Mouse (Mus musculus) heart, adult 11 months (tissue): ENCODE data around the gene Bricd5.
A peak's percentile ranks its signal among the peaks of the same experiment; 100 is the strongest.

Experiments
- DNase-seq: peaks from one replicate; pipeline ENCODE4 v3.0.0; 2022

The Bricd5 gene

DNA sequence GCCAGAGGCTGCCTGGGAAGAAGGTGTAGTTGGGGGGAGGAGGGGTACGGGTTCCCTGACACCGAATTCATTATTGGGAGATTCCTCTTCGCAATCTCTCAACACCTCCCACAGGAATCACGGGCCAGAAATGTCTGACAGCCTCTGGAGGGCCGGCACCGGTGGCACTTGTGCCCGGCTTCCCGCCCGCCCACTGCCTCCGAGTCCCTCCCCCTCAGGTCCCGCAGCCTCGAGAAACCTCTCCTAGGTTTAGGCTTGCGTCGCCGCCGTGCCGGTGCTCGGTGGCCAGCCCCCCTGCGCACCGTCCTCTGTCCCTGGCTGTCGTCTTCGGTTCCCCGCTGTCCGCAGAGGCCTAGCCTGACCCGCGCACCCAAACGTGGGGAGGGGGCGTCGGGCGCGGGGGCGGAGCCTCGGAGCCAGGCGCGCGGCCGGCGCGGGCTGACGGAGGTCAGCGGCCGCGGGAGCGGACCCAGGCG is 14.5 kb downstream of the Bricd5 start, which contains the start of gene Caskin1:
Gene Caskin1, plus strand, starts transcription at position 416 of the 476 bp plus-strand sequence.
- DNase-seq: no peak

DNA sequence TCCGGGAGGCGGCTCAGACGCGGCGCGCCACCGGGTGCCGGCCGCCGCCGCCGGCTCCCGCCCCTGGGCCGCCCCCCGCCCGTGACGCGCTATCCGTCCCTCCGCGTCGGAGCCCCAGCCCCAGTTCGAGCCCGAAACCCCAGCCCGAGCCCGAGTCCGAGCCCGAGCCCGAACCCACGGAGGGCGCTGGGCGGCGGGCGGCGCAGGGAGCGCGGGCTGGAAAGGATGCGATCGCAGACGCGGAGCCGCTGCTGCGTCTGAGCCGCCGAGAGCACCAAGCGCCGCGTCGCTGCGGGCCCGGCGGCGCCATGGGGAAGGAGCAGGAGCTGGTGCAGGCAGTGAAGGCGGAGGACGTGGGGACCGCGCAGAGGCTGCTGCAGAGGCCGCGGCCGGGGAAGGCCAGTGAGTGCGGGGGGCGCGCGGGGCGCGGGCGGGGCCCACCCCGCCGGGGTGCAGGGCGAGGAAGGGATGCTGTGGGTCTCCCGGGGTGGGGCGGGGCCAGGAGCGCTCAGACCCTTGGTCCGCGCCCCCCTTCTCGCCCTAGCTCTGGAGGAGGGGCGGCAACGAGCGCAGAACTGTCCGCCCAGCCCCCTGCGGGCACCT is 15.1 kb downstream of the Bricd5 start:
- peak; percentile 91 for DNase-seq

DNA sequence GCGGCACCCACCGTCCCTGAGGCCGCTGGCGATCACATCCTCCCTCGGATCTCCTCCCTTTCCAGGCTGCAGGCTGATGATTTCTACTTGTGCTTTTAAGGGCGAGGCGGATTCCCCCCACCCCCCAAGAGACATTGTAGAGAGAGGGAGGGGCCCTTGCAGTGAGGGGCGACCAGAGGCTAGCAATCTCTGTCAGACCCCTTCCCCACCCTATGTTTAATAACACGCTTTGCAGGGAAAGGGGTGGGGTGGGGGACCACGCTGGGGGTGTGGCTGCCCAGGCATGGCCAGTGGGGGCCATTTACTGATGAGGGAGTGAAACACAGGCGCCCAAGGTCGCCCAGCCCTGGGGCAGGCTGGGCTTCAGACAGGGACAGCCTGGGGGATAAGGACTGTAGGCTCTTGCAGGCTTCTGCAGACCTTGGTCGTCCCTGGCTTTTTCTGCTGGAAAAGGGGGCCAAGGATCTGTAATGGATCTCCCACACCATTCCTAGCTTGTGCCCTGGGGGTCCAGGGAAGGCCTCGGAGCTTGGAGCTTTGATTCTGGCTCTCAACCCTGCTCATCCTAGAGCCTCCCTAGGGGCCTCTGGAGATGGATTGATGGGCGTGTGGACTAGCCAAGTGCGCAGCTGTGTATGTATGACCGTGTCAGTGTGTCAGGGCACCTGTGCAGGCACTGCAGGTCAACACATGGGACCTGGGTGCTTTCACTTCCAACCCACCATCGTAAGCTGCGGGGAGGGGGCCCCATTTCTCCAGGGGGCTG is 15.8 kb downstream of the Bricd5 start:
- DNase-seq: no peak

DNA sequence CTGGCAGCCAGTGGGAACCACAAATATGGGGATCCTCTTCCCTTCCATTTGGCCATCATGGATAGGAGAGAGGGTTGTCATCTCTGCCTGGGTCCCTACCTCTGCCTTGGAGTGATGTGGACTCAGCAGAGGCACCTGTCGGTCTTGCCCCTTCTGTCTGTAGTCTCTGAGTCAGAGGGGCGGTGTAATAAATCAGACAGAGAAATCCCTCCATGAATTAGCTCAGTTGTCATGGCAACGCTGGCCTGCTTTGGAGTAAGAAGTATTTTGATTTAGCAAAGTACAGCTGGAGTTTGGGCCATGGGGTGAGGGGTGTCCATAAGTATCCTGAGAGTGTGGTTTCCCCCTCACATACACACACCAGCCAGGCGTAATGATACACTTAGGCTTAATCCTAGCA is 16.7 kb downstream of the Bricd5 start:
- DNase-seq: no peak

DNA sequence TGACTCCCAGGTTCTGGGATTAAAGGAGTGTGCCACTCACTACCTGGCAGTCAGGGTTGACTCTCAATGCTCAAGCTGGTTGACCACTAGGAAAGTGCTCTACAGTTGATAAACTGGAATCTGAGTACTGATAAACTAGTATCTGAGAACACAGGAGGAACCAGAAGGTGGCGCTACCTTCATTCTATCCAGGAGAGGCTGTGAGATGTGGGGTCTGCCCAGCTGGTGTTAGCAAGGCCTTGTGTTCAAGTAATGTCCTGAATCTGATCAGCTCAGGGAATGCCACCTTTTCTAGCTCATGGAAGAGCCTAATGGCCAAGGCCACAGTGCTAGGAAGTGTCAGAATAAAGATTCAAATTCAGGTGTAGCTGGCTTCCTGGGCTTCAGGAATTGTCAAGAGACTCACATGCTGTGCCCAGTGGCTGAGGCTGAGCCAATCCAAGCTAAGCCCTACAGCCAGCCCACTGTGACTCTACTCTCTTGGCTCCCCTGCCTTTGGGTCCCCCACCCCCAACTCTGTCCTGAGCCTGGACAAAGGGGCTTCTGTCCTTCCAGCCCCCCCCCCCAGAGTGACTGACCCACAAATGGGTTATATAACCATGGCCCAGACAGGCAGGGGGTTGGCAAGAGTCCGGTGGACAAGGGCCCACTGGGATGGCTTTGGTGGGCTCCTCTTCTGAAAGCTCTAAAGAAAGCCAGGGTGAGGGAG is 21.1 kb downstream of the Bricd5 start:
- DNase-seq: peak; percentile 83

DNA sequence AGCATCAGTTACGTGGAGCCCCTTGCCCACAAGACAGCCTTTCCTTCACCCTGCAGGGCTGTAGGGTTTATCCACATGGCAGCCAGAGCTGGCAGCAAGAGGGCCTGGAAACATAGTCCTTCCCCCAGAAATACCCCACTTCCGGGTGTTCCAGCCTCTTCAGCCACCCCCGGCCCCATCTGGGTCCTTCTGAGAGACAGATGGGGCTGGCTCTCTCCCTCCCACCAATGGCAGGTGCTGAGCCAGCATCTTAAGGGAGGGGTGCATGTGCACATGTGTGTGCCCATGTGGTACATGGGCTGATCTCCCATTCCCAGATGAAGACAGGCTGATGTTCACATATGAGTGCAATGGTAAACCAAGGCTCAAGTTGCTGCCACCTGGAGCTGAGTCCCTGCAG is 21.8 kb downstream of the Bricd5 start:
- peak; percentile 85 for DNase-seq

DNA sequence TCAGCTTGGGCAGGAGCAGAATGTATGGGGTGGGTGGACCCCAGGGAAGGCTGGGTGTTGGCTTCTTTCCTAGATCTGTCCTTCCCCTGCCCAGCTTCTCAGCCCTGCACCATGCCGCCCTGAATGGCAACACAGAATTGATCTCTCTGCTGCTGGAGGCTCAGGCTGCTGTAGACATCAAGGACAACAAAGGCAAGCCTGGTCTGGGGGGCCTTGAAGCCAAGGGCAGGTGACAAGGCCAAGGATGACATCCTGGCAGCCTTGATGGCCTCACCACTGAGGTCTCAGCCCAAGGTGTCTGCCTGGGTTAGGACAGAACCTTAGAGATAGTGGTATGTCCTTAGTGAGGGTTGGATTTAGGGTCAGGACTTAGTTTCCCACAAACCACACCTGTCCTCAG is 22.3 kb downstream of the Bricd5 start:
- DNase-seq: no peak

DNA sequence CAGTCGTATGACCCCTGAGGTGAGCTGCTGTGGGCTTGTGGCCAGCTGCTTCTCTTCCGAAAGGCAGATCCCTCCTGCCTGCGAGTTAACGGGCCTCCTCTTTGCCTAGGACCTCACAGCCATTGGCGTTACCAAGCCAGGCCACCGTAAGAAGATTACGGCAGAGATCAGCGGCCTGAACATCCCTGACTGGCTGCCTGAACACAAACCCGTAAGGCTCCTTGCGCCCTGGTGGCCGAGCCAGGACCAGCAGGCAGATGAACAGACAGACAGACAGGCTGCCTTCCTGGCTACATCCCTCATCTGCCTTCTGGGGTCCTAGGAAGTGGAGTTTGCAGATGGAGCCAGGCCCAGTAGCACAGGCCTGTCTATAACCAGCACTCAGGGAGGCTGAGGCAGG is 28.5 kb downstream of the Bricd5 start:
- DNase-seq: no peak

DNA sequence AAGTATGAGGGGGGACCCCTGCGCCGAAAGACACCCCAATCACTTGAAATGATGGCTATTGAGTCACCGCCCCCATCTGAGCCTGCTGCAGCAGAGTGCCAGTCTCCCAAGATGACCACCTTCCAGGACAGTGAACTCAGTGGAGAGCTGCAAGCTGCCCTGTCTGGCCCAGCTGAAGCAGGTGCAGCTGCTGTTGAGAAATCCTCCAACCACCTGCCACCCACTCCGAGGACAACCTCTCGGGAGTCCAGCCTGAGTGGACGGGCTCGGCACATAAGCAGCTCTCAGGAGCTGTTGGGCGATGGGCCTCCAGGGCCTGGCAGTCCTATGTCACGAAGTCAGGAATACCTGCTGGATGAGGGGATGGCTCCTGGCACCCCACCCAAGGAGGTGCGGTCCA is 30.4 kb downstream of the Bricd5 start:
- no peak for DNase-seq

DNA sequence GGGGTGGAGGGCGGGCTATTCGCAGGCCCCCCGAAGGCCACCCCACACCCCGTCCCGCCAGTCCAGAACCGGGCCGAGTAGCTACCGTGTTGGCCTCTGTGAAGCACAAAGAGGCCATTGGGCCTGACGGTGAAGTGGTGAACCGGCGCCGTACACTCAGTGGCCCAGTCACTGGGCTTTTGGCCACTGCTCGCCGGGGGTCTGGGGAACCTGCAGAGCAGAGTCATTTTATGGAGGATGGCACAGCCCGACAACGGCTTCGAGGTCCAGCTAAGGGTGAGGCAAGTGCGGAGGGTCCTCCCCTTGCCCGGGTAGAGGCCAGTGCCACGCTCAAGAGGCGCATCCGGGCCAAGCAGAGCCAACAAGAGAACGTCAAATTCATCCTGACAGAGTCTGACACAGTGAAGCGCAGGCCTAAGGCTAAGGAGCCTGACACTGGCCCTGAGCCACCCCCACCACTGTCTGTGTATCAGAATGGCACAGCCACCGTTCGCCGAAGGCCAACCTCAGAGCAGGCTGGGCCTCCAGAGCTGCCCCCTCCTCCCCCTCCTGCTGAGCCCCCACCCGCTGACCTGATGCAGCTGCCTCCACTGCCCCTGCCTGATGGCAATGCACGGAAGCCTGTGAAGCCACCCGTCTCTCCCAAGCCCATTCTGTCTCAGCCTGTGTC is 31.7 kb downstream of the Bricd5 start:
- no peak for DNase-seq

DNA sequence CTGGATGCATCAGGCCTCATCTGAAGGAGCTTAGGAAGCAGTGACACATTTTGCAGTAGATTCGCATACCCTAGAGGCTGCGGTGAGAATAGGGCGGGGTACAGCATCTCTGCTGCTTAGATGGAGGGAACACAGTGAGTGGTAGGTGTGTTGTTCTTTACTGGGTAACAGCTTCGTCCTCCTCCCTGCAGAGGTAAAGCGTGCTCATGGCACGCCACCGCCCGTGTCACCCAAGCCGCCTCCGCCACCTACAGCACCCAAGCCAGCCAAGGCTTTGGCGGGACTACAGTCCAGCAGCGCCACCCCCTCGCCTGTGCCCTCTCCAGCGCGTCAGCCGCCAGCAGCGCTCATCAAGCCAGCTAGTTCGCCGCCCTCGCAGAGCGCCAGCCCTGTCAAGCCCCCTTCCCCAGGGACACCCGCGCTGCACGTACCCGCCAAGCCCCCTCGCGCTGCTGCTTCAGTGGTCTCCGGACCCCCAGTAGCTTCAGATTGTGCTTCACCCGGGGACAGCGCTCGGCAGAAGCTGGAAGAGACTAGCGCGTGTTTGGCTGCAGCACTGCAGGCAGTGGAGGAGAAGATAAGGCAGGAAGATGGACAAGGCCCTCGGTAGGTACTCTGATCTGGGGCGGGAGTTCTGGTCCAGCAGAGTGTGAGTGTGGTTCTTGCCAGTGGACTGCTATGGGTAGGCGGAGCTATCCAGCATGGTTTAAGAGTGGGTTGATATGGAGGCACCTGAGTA is 32.8 kb downstream of the Bricd5 start:
- DNase-seq: peak; percentile 90

DNA sequence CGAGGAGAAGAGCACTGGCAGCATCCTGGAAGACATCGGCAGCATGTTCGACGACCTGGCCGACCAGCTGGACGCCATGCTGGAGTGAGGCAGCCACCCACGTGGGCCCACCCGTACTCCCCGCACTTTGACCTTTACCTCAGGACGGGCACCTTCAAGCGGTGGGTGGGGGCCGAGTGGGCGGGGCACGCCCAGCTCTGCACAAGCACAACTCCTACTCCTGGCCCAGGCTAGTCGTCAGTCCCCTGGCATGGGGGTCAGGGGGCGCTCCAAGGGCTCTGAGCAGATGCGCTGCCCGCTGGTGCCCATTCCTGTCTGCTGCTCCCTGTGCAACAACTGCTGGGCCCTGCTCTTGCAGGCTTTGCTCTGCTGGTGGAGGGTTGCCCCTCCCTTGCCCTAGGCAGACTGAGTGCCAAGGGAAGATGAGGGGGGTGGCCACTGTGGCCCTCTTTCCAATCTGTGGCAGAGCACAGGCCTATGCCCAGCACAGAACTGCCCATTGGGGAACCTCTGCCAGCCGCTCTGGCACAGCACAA is 33.5 kb downstream of the Bricd5 start:
- no peak for DNase-seq

DNA sequence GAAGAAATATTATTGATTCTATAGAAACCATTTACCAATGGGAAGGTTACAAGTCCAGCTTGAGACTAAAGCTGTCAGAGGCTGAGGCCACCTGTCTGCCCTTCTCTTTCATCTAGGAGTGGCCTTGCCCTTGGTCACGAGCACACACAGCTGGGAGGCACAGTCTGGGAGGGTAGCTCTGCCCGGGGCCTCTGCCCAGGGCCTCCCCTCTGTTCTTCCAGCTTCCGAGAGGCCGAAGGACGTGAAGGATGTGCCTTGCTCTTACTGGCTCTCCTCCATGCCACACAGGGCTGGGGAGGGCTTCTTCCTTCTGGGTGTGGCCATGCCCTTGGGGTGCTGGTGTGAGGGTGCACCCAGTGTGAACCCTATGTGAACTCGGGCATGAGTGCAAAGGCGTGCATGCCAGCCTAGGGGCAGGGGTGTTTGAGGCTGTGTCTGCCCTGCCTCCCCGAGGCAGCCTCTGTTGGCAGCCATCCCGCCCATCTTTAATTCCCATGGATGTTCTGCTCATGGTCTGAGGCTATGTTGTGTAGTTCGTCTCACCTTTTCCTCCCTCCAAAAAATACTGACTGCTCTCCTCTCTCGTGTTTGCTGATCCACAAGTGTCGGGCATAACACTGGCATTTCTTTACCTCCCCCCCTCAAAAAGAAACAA is 34.2 kb downstream of the Bricd5 start:
- no peak for DNase-seq

DNA sequence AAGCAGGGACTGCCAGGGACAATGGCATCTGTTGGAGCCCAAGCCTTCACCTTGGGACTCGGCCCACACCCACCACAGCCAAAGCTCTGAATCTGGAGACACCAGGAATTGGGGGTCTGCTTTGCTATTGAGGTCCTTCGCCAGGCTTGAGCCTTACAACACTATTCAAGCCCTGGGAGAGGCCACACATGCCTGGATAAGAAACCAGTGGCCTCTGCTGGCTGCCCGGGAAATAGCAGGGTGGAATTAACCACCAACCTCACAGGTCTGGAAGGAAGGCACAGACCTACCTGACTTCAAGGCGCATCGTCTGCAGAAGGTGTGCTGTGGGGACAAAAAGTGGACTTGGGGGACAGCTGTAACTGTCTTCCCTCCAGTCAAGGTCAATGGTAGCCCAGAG is 39.9 kb downstream of the Bricd5 start:
- DNase-seq: peak; percentile 94

DNA sequence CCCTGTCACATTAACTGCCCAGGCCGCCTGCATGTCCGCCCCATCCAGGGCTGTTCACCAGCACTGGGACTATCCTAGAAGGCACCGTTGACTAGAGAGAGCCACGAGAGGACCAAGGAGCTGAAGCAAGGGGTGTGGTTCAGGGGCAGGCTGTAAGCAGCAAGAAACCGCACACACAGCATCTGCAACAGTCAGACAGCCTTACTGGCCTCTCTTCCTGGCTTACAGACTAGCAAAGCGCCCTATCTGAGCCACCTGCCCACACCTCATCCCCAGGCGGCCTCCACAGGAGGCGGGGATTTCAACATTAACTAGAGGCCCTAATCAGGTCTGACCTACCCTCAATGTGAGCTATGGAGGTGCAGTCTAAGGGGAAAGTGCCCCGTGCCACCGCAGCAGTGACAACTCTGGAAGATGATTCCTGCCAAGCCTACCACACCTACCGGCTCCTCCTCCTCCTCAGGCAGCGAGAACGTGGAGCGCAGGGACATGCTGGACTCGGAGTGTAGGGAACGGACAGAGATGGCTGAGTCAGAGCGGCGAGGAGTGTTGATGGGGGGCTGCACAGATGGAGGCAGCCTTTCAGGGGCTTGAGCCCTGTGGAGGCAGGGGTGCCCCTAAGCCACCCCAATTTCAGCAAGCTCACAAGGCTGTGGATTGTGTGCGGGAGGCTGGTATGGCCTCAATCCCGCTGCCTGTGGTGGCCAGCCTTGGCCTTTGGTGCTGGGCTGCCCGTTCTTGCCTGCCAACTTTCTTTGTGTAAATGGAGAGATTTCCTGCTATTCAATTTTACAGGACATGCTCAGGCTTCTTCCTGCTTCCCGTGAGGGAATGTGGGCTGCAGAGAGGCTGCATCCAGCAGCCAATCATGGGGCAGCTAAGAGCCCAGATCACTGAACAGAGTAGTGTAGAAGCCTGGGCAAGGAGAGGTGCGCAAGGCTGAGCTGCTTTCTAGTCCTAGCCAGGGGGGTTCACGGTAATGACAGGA is 40.9 kb downstream of the Bricd5 start:
- peak; percentile 96 for DNase-seq

DNA sequence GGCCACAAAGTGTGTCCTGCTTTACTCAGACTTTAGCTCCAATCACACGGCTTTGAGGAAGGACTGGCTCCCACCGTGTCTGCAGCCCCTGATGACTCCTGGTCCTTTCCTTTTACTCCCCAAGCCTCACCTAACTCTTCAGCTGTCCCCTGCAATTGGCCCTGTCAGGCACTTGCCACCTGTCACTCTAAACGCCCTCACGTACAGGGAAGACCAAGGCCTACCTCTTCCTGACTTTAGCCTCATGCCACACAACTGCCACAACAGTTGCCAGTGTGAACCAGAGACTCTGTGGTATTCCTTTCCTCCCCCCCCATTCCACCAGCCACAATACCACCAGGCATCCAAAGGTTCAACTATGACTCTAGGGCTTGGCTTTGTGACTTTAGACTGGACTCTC is 46.8 kb downstream of the Bricd5 start:
- no peak for DNase-seq

DNA sequence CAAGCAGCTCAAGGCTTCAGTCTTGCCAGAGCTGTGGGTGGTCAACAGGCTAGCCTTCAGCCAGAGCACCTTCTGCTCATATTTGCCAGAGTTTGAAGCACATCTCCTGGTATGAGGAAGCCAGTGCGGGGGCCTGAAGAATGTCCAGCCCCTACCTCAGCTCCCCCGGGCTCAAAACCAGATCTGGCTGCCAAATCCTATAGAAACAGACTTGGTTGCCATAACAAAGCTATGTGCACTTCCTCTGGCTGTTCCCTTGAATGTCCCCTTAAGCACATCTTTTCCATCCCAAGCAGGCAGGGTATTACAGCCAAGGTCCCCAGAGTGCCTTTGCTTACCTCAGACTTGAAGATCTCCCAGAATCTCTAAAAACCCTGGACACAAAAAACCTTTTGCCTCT is 51.0 kb downstream of the Bricd5 start:
- no peak for DNase-seq
